Mouse (Mus musculus): ENCODE results near the gene Gm14419.
"Not testable (repeated sequence)": the region's sequence is repeated elsewhere in the genome, so short reads cannot be mapped to it uniquely, and the experiment has no call there.

The Gm14419 gene

GRCm38 (mm10) chr2:177000656-177001055 lies at the start of gene Gm14419:
Gm14419 (plus strand) TSS chr2:177000956.
- not testable (repeated sequence) for DNase-seq

Data from right cerebral cortex, postnatal 14 days (tissue).